Mouse (Mus musculus) kidney, adult 2 months (tissue): ENCODE measurements around the gene Tex44.
A peak's percentile ranks its signal among the peaks of the same experiment; 100 is the strongest.
"Not testable (repeated sequence)": the region's sequence is repeated elsewhere in the genome, so short reads cannot be mapped to it uniquely, and the experiment has no call there.

Experiments
- CTCF ChIP-seq: fragments of 200-500 bp; conservative IDR thresholded peaks from 2 replicates; pipeline ENCODE4 v1.5.1; 2011; ENCODE audit warnings: low read depth, mild to moderate bottlenecking, control low read depth, low read length, moderate library complexity, mixed read lengths; ENCODE audit not compliant: insufficient read depth, insufficient read length
- POLR2A ChIP-seq: fragments of 200-500 bp; IDR thresholded peaks from one replicate; pipeline ENCODE4 v1.6.1; 2011; ENCODE audit warnings: low read depth, low read length, control low read depth

GRCm38 (mm10) chr1:86471504-86471961, 45.4 kb downstream of the Tex44 start:
- peak; percentile 51 for TF ChIP-seq CTCF
- TF ChIP-seq POLR2A: not testable (repeated sequence)
